Mouse (Mus musculus) testis, adult 2 months (tissue): ENCODE data around the gene Trip11. TPM values are rescaled to one million over a fixed set of nuclear protein-coding genes. Genes with fewer than 3 reads are reported as not detected.

Experiments used
- H3K27ac ChIP-seq: fragments of 200-500 bp; 2 replicates; pipeline ENCODE4 v1.5.1; 2012; ENCODE audit warnings: low read depth, low read length; ENCODE audit not compliant: control insufficient read depth, insufficient read depth
- H3K27me3 ChIP-seq: fragments of 200-500 bp; 2 replicates; pipeline ENCODE4 v1.6.1; 2012; ENCODE audit warnings: mild to moderate bottlenecking, low read length, moderate library complexity; ENCODE audit not compliant: control insufficient read depth, insufficient read depth
- H3K36me3 ChIP-seq: fragments of 200-500 bp; 2 replicates; pipeline ENCODE4 v1.6.1; 2012; ENCODE audit warnings: mild to moderate bottlenecking, low read length; ENCODE audit not compliant: control insufficient read depth, insufficient read depth
- H3K4me1 ChIP-seq: fragments of 200-500 bp; 2 replicates; pipeline ENCODE4 v1.6.1; 2012; ENCODE audit warnings: low read length; ENCODE audit not compliant: control insufficient read depth, insufficient read depth
- H3K4me3 ChIP-seq: fragments of 200-500 bp; 2 replicates; pipeline ENCODE4 v1.5.1; 2012; ENCODE audit warnings: low read depth, mild to moderate bottlenecking, low read length, moderate library complexity, mixed read lengths; ENCODE audit not compliant: control insufficient read depth
- CTCF ChIP-seq: fragments of 200-500 bp; IDR thresholded peaks from 2 replicates; pipeline ENCODE4 v1.5.1; 2012; ENCODE audit warnings: low read depth, mild to moderate bottlenecking, inconsistent platforms, low read length, moderate library complexity; ENCODE audit not compliant: control insufficient read depth, insufficient read depth, insufficient replicate concordance
- POLR2A ChIP-seq: fragments of 200-500 bp; IDR thresholded peaks from 2 replicates; pipeline ENCODE4 v1.6.1; 2012; ENCODE audit warnings: low read depth, mild to moderate bottlenecking, inconsistent platforms, low read length, moderate library complexity; ENCODE audit not compliant: control insufficient read depth
- polyA plus RNA-seq: library from polyadenylated mRNA; depleted of rRNA; stranded (reverse); fragments of >200 nt; gene quantifications from 2 replicates; pipeline ENCODE4 v1.2.3, GENCODE M21; 2012

Trip11 gene
- polyA plus RNA-seq, 1 experiment: 4.4 TPM

- H3K27ac ChIP-seq: no peak overlapping the region
- no peak overlapping the region for H3K4me3 ChIP-seq
- H3K36me3 ChIP-seq: no peaks in the 10 kb centered on the region; the same call in 1 of the 2 replicates
- no peaks in the 10 kb centered on the region for H3K27me3 ChIP-seq
- no peak for TF ChIP-seq CTCF
- no peak for TF ChIP-seq POLR2A
- peaks cover 2% of the 10 kb centered on the region; the same call in 1 of the 2 replicates for H3K4me1 ChIP-seq
Observed at GRCm38 (mm10) chr12:101917165-101917564, 4.1 kb upstream of the Trip11 start.

GRCm38 (mm10) chr12:101911346-101911745 is 1.7 kb downstream of the Trip11 start:
- peak overlapping the region; percentile 37 for H3K4me3 ChIP-seq
- TF ChIP-seq POLR2A (no peak), CTCF (no peak)
- H3K27ac ChIP-seq: no peak overlapping the region
- H3K4me1 ChIP-seq: peaks cover 2% of the 10 kb centered on the region; the same call in 1 of the 2 replicates
- no peaks in the 10 kb centered on the region; the same call in 1 of the 2 replicates for H3K36me3 ChIP-seq
- no peaks in the 10 kb centered on the region for H3K27me3 ChIP-seq

GRCm38 (mm10) chr12:101910360-101910759 is 2.7 kb downstream of the Trip11 start:
- H3K4me1 ChIP-seq: peaks cover 5% of the 10 kb centered on the region; the same call in 1 of the 2 replicates

GRCm38 (mm10) chr12:101905817-101906216 is 7.2 kb downstream of the Trip11 start:
- Histone ChIP-seq H3K27ac (no peak overlapping the region), H3K27me3 (no peaks in the 10 kb centered on the region), H3K36me3 (0 out of 2 replicates have a peak, but pooled peaks cover 1% of the 10 kb centered on the region), H3K4me3 (no peak overlapping the region), H3K4me1 (peaks cover 2% of the 10 kb centered on the region; the same call in 1 of the 2 replicates)
- TF ChIP-seq CTCF: no peak
- no peak for TF ChIP-seq POLR2A

More at GRCm38 (mm10) chr12:101910360-101910759, 2.7 kb downstream of the Trip11 start:
- Histone ChIP-seq H3K4me3 (no peak overlapping the region), H3K27ac (no peak overlapping the region), H3K27me3 (no peaks in the 10 kb centered on the region), H3K36me3 (no peaks in the 10 kb centered on the region; the same call in 1 of the 2 replicates)
- TF ChIP-seq CTCF (no peak), POLR2A (no peak)

- no peak for TF ChIP-seq POLR2A
- TF ChIP-seq CTCF: no peak
- Histone ChIP-seq H3K4me3 (no peak overlapping the region), H3K36me3 (0 out of 2 replicates have a peak, but pooled peaks cover 1% of the 10 kb centered on the region), H3K4me1 (peaks cover 2% of the 10 kb centered on the region; the same call in 1 of the 2 replicates), H3K27ac (no peak overlapping the region), H3K27me3 (no peaks in the 10 kb centered on the region)
Observed at GRCm38 (mm10) chr12:101904906-101905305, 8.2 kb downstream of the Trip11 start.

GRCm38 (mm10) chr12:101904170-101904569 is 8.9 kb downstream of the Trip11 start:
- H3K27me3 ChIP-seq: no peaks in the 10 kb centered on the region
- no peak overlapping the region for H3K27ac ChIP-seq
- peaks cover 2% of the 10 kb centered on the region; the same call in 1 of the 2 replicates for H3K4me1 ChIP-seq
- H3K4me3 ChIP-seq: no peak overlapping the region
- TF ChIP-seq POLR2A (no peak), CTCF (no peak)
- 0 out of 2 replicates have a peak, but pooled peaks cover 1% of the 10 kb centered on the region for H3K36me3 ChIP-seq

- no peak for TF ChIP-seq CTCF
- no peak for TF ChIP-seq POLR2A
- no peaks in the 10 kb centered on the region for H3K4me1 ChIP-seq
- no peaks in the 10 kb centered on the region for H3K27me3 ChIP-seq
- H3K27ac ChIP-seq: no peak overlapping the region
- no peak overlapping the region for H3K4me3 ChIP-seq
- no peaks in the 10 kb centered on the region for H3K36me3 ChIP-seq
Observed at GRCm38 (mm10) chr12:101899671-101900245, 13.3 kb downstream of the Trip11 start.

GRCm38 (mm10) chr12:101898966-101899365 is 14.1 kb downstream of the Trip11 start:
- H3K4me1 ChIP-seq: no peaks in the 10 kb centered on the region
- no peaks in the 10 kb centered on the region for H3K36me3 ChIP-seq
- TF ChIP-seq POLR2A (no peak), CTCF (no peak)

More at GRCm38 (mm10) chr12:101898966-101899365, 14.1 kb downstream of the Trip11 start:
- no peaks in the 10 kb centered on the region for H3K27me3 ChIP-seq
- no peak overlapping the region for H3K4me3 ChIP-seq
- H3K27ac ChIP-seq: no peak overlapping the region
